Mouse (Mus musculus) ES-Bruce4 (cell line): ENCODE results near the gene Hist1h4m. TPM values are rescaled to one million over a fixed set of nuclear protein-coding genes. Genes with fewer than 3 reads are reported as not detected.
"Not testable (repeated sequence)": the region's sequence is repeated elsewhere in the genome, so short reads cannot be mapped to it uniquely, and the experiment has no call there.

Experiments used
- H3K27ac ChIP-seq: 2 replicates; pipeline ENCODE4 v1.5.1; 2012; ENCODE audit warnings: low read length, inconsistent platforms; ENCODE audit not compliant: insufficient read depth
- H3K27me3 ChIP-seq: 2 replicates; pipeline ENCODE4 v1.6.1; 2012; ENCODE audit warnings: mild to moderate bottlenecking, low read length, inconsistent platforms; ENCODE audit not compliant: control insufficient read depth, poor library complexity, insufficient read depth, severe bottlenecking
- H3K36me3 ChIP-seq: 2 replicates; pipeline ENCODE4 v1.6.1; 2012; ENCODE audit warnings: inconsistent platforms, mild to moderate bottlenecking, low read length, moderate library complexity; ENCODE audit not compliant: control insufficient read depth, poor library complexity, insufficient read depth, severe bottlenecking
- H3K4me1 ChIP-seq: one replicate; pipeline ENCODE4 v1.8.1; 2011; ENCODE audit warnings: low read length; ENCODE audit not compliant: control insufficient read depth, insufficient read depth
- H3K4me3 ChIP-seq: 2 replicates; pipeline ENCODE4 v1.5.1; 2011; ENCODE audit warnings: low read depth, mild to moderate bottlenecking, low read length
- H3K9ac ChIP-seq: 2 replicates; pipeline ENCODE4 v1.6.1; 2012; ENCODE audit warnings: low read depth, mild to moderate bottlenecking, inconsistent platforms; ENCODE audit not compliant: poor library complexity, severe bottlenecking
- H3K9me3 ChIP-seq: replicated peaks from 2 replicates; pipeline ENCODE4 v1.6.1; 2012; ENCODE audit warnings: mild to moderate bottlenecking, low read length, inconsistent platforms; ENCODE audit not compliant: control insufficient read depth, poor library complexity, insufficient read depth, severe bottlenecking
- CTCF ChIP-seq: IDR thresholded peaks from one replicate; pipeline ENCODE4 v1.8.1; 2011; ENCODE audit warnings: low read depth, low read length
- EP300 ChIP-seq: IDR thresholded peaks from 2 replicates; pipeline ENCODE4 v1.6.1; 2011; ENCODE audit warnings: low read depth, low read length; ENCODE audit not compliant: insufficient read depth
- POLR2A ChIP-seq: IDR thresholded peaks from one replicate; pipeline ENCODE4 v1.8.1; 2011; ENCODE audit warnings: low read length; ENCODE audit not compliant: insufficient read depth
- polyA plus RNA-seq: library from polyadenylated mRNA; stranded (reverse); fragments of >200 nt; gene quantifications from 2 replicates; pipeline ENCODE4 v1.2.4, GENCODE M21; 2011; ENCODE audit warnings: low read depth; ENCODE audit not compliant: missing spikeins, insufficient read depth, insufficient read length

The Hist1h4m gene
- polyA plus RNA-seq, 1 experiment, result 12.0 TPM

DNA sequence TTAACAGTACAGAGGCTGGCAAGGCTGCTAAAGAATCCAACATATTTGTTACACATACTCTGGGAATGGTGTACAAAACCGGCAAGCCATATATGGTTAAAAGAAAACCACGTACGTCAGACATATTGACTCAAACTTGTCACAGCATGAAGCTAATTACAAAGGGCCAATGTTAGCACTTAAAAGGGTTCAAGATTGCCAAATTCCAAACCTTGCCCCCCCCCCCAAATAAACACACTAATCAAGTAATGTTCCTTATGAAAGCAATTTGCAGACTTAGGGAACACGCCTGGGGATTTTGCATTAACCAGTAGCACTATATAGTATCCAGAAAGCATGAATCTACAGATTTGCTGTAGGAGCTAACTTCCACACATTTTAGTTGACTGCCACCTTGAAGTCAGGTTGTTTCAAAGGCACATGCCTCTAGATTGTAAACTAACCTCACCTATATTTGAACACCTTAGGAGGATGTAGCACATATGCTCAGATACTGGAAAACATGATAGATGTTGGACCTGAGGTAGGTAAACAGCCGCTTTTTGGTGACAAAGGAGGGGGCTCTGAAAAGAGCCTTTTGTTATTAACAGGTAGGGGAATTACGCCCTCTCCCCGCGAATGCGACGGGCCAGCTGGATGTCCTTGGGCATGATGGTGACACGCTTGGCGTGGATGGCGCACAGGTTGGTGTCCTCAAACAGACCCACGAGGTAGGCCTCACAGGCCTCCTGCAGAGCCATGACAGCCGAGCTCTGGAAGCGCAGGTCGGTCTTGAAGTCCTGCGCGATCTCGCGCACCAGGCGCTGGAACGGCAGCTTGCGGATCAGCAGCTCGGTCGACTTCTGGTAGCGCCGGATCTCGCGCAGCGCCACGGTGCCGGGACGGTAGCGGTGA, 28.9 kb upstream of the Hist1h4m start:
- H3K4me1 ChIP-seq, H3K36me3 ChIP-seq, H3K9me3 ChIP-seq, H3K27me3 ChIP-seq: not testable (repeated sequence)
- peak; percentile 84 for TF ChIP-seq POLR2A
- Histone ChIP-seq H3K9ac (peak overlapping the region; percentile 74), H3K4me3 (peak overlapping the region; percentile 91), H3K27ac (peak overlapping the region; percentile 63)

DNA sequence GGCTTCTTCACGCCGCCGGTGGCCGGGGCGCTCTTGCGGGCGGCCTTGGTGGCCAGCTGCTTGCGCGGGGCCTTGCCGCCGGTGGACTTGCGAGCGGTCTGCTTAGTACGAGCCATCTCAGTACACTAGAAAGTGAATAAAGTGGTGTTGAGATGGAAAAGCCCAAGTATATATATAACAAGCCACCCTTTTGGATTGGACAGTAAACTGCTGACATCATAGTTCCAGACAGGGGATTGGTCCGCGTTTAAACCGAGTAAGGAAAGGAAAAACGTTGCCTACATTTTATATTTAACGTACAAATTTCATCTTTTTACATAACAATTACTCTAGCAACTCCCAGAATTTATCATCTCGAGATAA, 28.3 kb upstream of the Hist1h4m start, which contains the start of gene Hist1h3i:
Hist1h3i (minus strand) TSS at position 116 of the 363 bp plus-strand sequence.
- peak within 1 kb of the TSS; percentile 79 for H3K9ac ChIP-seq
- peak within 1 kb of the TSS; percentile 89 for H3K27ac ChIP-seq
- no peaks in the 10 kb centered on the region for H3K36me3 ChIP-seq
- no peaks in the 10 kb centered on the region for H3K9me3 ChIP-seq
- H3K27me3 ChIP-seq, result no peaks in the 10 kb centered on the region
- peaks cover 2% of the 10 kb centered on the region for H3K4me1 ChIP-seq
- TF ChIP-seq EP300, result no peak
- no peak for TF ChIP-seq POLR2A
- no peak for TF ChIP-seq CTCF
- H3K4me3 ChIP-seq, result peak within 1 kb of the TSS; percentile 91

DNA sequence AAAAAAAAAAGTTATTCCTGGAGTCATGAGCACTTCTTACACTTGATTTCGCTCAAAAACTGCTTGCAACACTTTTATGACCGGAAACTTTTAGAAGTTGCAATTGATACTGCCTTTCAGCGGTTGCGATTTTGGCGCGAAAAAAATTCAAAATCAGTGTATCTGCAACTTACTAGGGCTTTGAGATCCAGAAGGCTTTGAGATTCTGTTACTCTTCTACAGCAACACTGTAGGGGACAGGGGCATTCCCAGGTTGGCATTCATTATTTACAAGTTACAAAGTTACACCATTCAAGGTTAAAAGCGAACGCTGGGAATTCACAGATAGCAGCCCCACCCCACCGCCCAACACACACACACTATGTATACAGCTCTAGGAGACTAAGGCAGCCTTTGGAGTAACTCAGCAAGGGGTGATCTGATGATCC, 27.8 kb upstream of the Hist1h4m start:
- Histone ChIP-seq H3K4me1 (peaks cover 2% of the 10 kb centered on the region), H3K9me3 (no peaks in the 10 kb centered on the region), H3K9ac (peak overlapping the region; percentile 79), H3K27me3 (no peaks in the 10 kb centered on the region), H3K4me3 (peak overlapping the region; percentile 46; the same call in 1 of the 2 replicates), H3K27ac (peak overlapping the region; percentile 89), H3K36me3 (no peaks in the 10 kb centered on the region)
- TF ChIP-seq POLR2A (no peak), CTCF (no peak), EP300 (0 out of 2 replicates have a peak, but pooled peaks have one; percentile 39)

DNA sequence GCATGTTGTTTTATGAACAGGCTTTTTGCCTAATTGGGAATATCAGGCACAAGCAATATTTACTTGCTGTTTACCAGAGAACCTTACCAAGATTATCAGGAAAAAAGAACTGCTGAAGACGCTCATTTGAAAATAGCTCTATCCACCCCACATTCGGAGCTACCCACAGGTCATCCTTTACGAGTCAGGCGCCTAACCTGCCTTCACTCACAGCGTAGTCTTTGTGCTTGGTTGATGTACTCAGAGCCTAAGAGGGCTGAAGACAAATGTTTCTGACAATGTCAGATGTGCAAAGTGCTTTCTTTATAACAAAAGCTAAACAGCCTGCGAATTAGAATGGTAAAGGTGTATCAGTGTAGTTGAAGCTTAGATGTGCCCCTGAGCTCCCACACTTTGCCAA, 27.2 kb upstream of the Hist1h4m start:
- H3K27me3 ChIP-seq, result no peaks in the 10 kb centered on the region
- H3K9me3 ChIP-seq, result no peaks in the 10 kb centered on the region
- peaks cover 3% of the 10 kb centered on the region for H3K4me1 ChIP-seq
- peak overlapping the region; percentile 89 for H3K27ac ChIP-seq
- TF ChIP-seq CTCF (no peak), POLR2A (no peak), EP300 (no peak)
- peak overlapping the region; percentile 79 for H3K9ac ChIP-seq
- H3K36me3 ChIP-seq, result no peaks in the 10 kb centered on the region
- no peak overlapping the region for H3K4me3 ChIP-seq

DNA sequence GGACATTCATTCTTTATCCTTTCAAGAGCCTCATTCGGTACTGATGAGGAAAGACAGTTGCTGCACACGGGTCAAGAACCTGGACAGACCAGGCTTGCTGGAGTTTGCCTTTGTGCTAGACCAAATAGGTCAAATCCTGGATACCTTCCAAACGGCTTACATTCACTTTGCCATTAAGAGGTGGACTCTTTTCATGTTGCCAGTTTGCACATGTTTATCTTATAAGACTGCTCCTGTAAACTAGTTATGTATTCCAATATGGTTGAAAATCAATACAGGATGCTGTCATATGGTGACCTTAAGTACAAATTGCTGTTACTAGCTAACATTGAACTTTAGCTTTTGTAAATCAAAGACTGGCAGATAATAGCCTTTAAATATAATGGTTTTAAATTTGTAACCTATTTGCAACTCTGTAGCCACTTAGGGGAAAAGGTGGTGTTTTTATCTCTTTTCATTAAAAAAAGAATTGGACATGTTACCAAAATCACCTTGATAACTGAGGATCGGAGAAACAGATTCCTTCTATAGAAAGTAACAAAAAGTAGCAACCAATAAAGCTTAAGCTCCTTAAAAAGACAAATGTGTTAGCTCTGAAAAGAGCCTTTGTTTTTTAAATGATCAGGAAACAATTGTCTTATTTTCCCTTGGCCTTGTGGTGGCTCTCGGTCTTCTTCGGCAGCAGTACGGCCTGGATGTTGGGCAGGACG, 25.2 kb upstream of the Hist1h4m start:
- TF ChIP-seq POLR2A, result no peak
- TF ChIP-seq EP300, result peak; percentile 53; the same call in 1 of the 2 replicates
- H3K27ac ChIP-seq, result peak overlapping the region; percentile 86
- H3K4me1 ChIP-seq, result peaks cover 3% of the 10 kb centered on the region
- H3K4me3 ChIP-seq, result peak overlapping the region; percentile 54
- peak overlapping the region; percentile 61 for H3K9ac ChIP-seq
- no peaks in the 10 kb centered on the region for H3K27me3 ChIP-seq
- H3K36me3 ChIP-seq, result no peaks in the 10 kb centered on the region
- no peaks in the 10 kb centered on the region for H3K9me3 ChIP-seq
